Mouse (Mus musculus) heart, adult 2 months (tissue): ENCODE data around the gene B4galt5. TPM values are rescaled to one million over a fixed set of nuclear protein-coding genes. Genes with fewer than 3 reads are reported as not detected.

Experiments used
- DNase-seq, 2 experiments: peaks; one replicate each; pipeline ENCODE4 v3.0.0; 2021
- H3K27ac ChIP-seq: fragments of 200-600 bp; 2 replicates; pipeline ENCODE4 v1.8.1; 2022
- H3K27me3 ChIP-seq: fragments of 200-500 bp; 2 replicates; pipeline ENCODE4 v1.6.1; 2012; ENCODE audit warnings: mild to moderate bottlenecking, low read length, inconsistent platforms, mixed read lengths; ENCODE audit not compliant: control insufficient read depth, insufficient read depth
- H3K36me3 ChIP-seq: fragments of 200-500 bp; 2 replicates; pipeline ENCODE4 v1.6.1; 2012; ENCODE audit warnings: low read length, inconsistent platforms; ENCODE audit not compliant: control insufficient read depth, insufficient read depth
- H3K4me1 ChIP-seq: fragments of 200-500 bp; 2 replicates; pipeline ENCODE4 v1.6.1; 2011; ENCODE audit warnings: low read length; ENCODE audit not compliant: control insufficient read depth, insufficient read depth
- H3K4me3 ChIP-seq: fragments of 200-600 bp; 2 replicates; pipeline ENCODE4 v1.8.1; 2022
- H3K79me2 ChIP-seq: fragments of 200-500 bp; replicated peaks from 2 replicates; pipeline ENCODE4 v1.6.1; 2012; ENCODE audit warnings: mild to moderate bottlenecking, inconsistent platforms, low read length, moderate library complexity, mixed read lengths; ENCODE audit not compliant: control insufficient read depth, insufficient read depth
- H3K9ac ChIP-seq: fragments of 200-500 bp; 2 replicates; pipeline ENCODE4 v1.6.1; 2012; ENCODE audit warnings: low read depth, mild to moderate bottlenecking, control low read depth, inconsistent platforms, low read length, mixed read lengths
- CTCF ChIP-seq: fragments of 200-600 bp; IDR thresholded peaks from 2 replicates; pipeline ENCODE4 v1.8.1; 2022; ENCODE audit warnings: antibody characterized with exemption, mild to moderate bottlenecking, moderate library complexity
- EP300 ChIP-seq: fragments of 200-500 bp; IDR thresholded peaks from 2 replicates; pipeline ENCODE4 v1.6.1; 2011; ENCODE audit warnings: low read depth, low read length, control low read depth; ENCODE audit not compliant: insufficient read depth
- POLR2A ChIP-seq: fragments of 200-500 bp; IDR thresholded peaks from 2 replicates; pipeline ENCODE4 v1.6.1; 2011; ENCODE audit warnings: mild to moderate bottlenecking, low read depth, low read length, control low read depth; ENCODE audit not compliant: insufficient read depth
- WGBS: fragments of 180-500 bp; shearing (Covaris S2); methylation state at CpG from one replicate; pipeline ENCODE4 v1.1.7; 2018; 5-methylcytosine and 5-hydroxymethylcytosine counted together
- intact Hi-C: fragments of 180-260 bp; cut with DNase I; formaldehyde crosslinking; loops from one replicate; pipeline ENCODE4 v1.15.1; 2025
- polyA plus RNA-seq: library from polyadenylated mRNA; depleted of rRNA; stranded (reverse); fragments of >200 nt; gene quantifications from 2 replicates; pipeline ENCODE4 v1.2.3, GENCODE M21; 2012
- total RNA-seq, 2 experiments: library from RNA; stranded (reverse); gene quantifications; 2 replicates each; pipeline ENCODE4 v1.2.3; 2021

B4galt5 gene
- total and polyA plus RNA-seq, 3 experiments = 9.4 to 17.0 (median 14.1) TPM

- intact Hi-C loops = no loop called here
- TF ChIP-seq EP300 (no peak), CTCF (no peak), POLR2A (no peak)
- peak in 1 of 2 experiments; percentile 13 for DNase-seq
- Histone ChIP-seq H3K9ac (no peak overlapping the region), H3K79me2 (no peaks in the 10 kb centered on the region), H3K27me3 (no peaks in the 10 kb centered on the region), H3K36me3 (no peaks in the 10 kb centered on the region), H3K4me3 (no peak overlapping the region), H3K27ac (no peak overlapping the region), H3K4me1 (0 out of 2 replicates have a peak, but pooled peaks cover 2% of the 10 kb centered on the region)
- 95% methylated on average over 8 of the region's 8 CpGs for WGBS
Observed at GRCm38 (mm10) chr2:167303196-167303595, 45.8 kb downstream of the B4galt5 start.

DNA sequence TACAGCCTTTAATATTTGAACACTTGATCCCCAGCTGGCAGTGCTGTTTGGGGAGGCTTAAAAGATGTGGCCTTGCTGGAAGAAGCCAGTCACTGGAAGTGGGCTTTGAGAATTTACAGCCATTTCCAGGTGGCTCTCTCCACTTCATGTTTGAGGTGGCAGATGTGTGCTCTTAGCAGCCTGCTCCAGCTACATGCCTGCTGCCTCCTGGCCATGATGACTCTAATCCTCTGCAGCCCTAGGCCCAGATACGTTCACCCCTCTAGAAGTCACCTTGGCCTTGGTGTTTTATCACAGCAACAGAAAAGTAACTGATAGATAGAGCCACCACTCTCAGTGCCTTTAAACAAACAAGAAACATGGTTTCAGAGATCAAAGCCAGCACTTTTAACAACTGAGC, 46.3 kb downstream of the B4galt5 start:
- no peak overlapping the region for H3K4me3 ChIP-seq
- no peaks in the 10 kb centered on the region for H3K36me3 ChIP-seq
- H3K27me3 ChIP-seq = no peaks in the 10 kb centered on the region
- H3K4me1 ChIP-seq = 0 out of 2 replicates have a peak, but pooled peaks cover 2% of the 10 kb centered on the region
- no peaks in the 10 kb centered on the region for H3K79me2 ChIP-seq
- intact Hi-C loops = no loop called here
- no peak overlapping the region for H3K9ac ChIP-seq
- no peak for TF ChIP-seq CTCF
- no peak for TF ChIP-seq POLR2A
- TF ChIP-seq EP300 = no peak
- DNase-seq = no peak
- no peak overlapping the region for H3K27ac ChIP-seq
- WGBS = 67% methylated on average over 1 of the region's 1 CpGs

DNA sequence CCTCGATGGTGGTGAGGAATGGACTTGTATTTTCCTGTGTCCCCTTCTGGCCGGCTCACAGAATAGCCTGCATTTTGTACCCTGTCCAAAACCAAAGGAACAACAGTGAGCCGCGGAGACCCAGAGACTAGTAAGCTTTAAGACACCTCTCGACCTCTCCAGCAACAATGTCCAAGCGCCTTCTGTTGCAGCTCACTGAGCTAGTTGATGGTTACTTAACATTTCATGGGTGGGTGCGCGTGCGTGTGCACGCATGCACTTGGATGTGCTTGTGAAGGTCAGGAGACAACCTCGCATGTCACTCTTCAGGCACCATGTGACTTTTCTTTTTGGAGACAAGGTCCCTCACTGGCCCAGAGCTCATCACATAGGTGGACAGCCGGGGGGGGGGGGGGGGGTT, 47.0 kb downstream of the B4galt5 start:
- intact Hi-C loops = no loop called here
- 94% methylated on average over 12 of the region's 12 CpGs for WGBS
- DNase-seq = no peak

DNA sequence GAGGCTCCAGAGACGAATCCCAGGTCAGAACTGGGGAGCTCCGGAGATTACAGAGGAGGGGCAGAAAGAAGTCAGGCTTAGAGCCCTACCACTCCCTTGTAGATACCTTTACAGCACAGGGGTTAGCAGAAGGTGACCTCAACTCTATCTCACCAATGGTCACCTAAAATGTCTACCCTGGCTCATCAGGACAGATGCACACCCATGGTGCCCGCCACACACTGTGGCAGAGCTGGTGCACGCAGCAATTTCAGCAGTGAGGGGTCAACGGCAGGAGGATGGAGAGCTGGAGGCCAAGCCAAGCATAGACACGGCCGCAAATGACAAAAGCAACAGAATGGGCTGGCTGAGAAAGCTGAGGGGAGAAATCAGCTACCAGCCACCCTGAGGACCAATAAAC, 47.4 kb downstream of the B4galt5 start:
- Histone ChIP-seq H3K79me2 (no peaks in the 10 kb centered on the region), H3K27me3 (no peaks in the 10 kb centered on the region), H3K36me3 (no peaks in the 10 kb centered on the region), H3K4me1 (no peaks in the 10 kb centered on the region), H3K4me3 (no peak overlapping the region), H3K27ac (no peak overlapping the region), H3K9ac (no peak overlapping the region)
- 94% methylated on average over 7 of the region's 7 CpGs for WGBS
- DNase-seq = no peak
- intact Hi-C loops = no loop called here
- TF ChIP-seq CTCF = no peak
- no peak for TF ChIP-seq EP300
- TF ChIP-seq POLR2A = no peak

More for the DNA sequence above, 47.0 kb downstream of the B4galt5 start:
- no peak overlapping the region for H3K4me3 ChIP-seq
- H3K27ac ChIP-seq = no peak overlapping the region
- H3K27me3 ChIP-seq = no peaks in the 10 kb centered on the region
- no peaks in the 10 kb centered on the region for H3K79me2 ChIP-seq
- H3K4me1 ChIP-seq = 0 out of 2 replicates have a peak, but pooled peaks cover 2% of the 10 kb centered on the region
- no peaks in the 10 kb centered on the region for H3K36me3 ChIP-seq
- TF ChIP-seq EP300 (no peak), POLR2A (no peak), CTCF (no peak)
- H3K9ac ChIP-seq = no peak overlapping the region

DNA sequence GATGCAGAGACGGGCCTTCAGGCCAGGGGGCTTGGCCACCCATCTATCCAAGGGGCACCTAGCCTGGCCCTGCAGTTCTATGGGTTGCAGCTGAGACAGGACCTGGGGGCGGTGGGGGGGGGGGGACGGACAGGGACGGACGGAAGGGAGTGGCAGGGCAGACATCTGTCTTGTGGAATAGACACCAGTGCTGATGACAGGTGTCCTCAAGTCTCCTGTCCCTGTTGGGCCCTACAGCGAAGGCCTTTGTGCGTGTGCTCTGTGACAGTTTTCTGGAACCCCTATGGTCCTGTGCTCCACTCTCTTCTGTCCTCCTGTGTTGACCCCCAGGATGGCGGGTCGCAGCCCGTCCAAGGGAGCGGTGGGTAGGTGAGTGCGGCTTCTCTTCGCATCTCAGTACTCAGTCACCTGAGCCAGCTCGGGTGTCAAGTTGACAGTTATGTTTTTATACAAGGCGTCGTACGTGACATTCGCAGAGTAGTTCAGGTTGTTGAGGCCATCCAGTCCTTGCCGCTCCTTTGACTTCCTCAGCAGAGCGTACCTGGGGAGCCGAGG, 48.0 kb downstream of the B4galt5 start:
- Histone ChIP-seq H3K36me3 (no peaks in the 10 kb centered on the region), H3K4me1 (no peaks in the 10 kb centered on the region), H3K79me2 (no peaks in the 10 kb centered on the region), H3K9ac (no peak overlapping the region), H3K27ac (no peak overlapping the region), H3K27me3 (no peaks in the 10 kb centered on the region), H3K4me3 (no peak overlapping the region)
- TF ChIP-seq POLR2A (no peak), CTCF (no peak), EP300 (no peak)
- DNase-seq = peak in 1 of 2 experiments; percentile 11
- intact Hi-C loops = no loop called here
- 92% methylated on average over 21 of the region's 21 CpGs for WGBS

DNA sequence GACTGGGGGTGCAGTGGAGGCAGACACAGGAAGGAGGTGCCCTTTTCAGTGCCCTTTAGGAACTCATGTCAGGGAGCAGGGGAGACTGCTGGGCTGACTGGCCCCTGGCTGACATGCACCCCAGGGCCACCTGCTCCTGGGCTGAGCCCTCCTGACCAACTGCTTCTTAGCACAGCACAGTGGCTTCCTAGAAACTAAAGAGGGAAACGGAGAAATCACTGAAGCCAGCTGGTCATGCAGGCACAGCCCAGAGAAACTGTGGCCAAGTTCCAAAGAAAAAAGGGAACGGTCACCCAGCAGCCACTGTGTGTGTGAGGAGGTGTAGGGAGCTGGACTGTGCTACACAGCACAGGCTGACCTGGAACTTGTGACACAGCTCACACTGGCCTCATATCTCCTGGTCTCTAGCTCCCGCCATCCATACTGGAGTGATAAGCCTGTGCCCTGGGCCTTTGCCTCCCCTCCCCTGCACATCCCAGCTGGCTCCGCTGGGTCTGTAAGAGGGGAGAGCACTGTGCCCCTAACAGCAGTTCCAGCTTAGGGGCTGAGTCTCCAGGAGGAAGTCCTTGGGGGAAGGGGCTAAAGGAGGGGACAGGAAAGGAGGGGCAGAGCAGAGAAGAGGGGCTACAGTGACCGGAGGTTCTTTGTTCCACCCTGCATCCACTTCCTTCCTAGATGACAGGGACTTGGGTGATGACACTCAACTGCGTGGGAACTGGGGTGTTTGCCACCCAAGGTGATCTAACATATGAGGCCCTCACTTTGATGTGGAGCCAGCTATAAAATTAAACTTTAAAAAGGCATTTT, 48.9 kb downstream of the B4galt5 start:
- DNase-seq = peak; percentile 22 to 35
- TF ChIP-seq EP300 = no peak
- TF ChIP-seq CTCF = no peak
- no peak for TF ChIP-seq POLR2A
- Histone ChIP-seq H3K4me1 (no peaks in the 10 kb centered on the region), H3K36me3 (no peaks in the 10 kb centered on the region), H3K79me2 (no peaks in the 10 kb centered on the region), H3K27me3 (no peaks in the 10 kb centered on the region), H3K4me3 (no peak overlapping the region), H3K9ac (no peak overlapping the region), H3K27ac (no peak overlapping the region)
- intact Hi-C loops = no loop called here
- WGBS = 47% methylated on average over 6 of the region's 6 CpGs
